Mouse (Mus musculus): ENCODE data around the gene Cttn.

Gene Cttn

GRCm38 (mm10) chr7:144470545-144471059 is at the start of gene Cttn:
Gene Cttn, minus strand, starts transcription at chr7:144471009.
- in situ Hi-C loops (cut with MboI) = no loop called here

- in situ Hi-C loops (cut with MboI) = no loop called here
These were observed 49.0 kb upstream of the Cttn start for GRCm38 (mm10) chr7:144519852-144520251.

GRCm38 (mm10) chr7:144516711-144517110 is 45.9 kb upstream of the Cttn start:
- in situ Hi-C loops (cut with MboI) = no loop called here

GRCm38 (mm10) chr7:144509090-144509489 is 38.3 kb upstream of the Cttn start:
- in situ Hi-C loops (cut with MboI) = no loop called here

- in situ Hi-C loops (cut with MboI) = no loop called here
These were observed 36.0 kb upstream of the Cttn start for GRCm38 (mm10) chr7:144506807-144507206.

GRCm38 (mm10) chr7:144503959-144504358 is 33.1 kb upstream of the Cttn start:
- in situ Hi-C loops (cut with MboI) = no loop called here

- in situ Hi-C loops (cut with MboI) = no loop called here
These were observed 22.1 kb upstream of the Cttn start for GRCm38 (mm10) chr7:144492931-144493330.

- in situ Hi-C loops (cut with MboI) = no loop called here
These were observed 19.5 kb upstream of the Cttn start for GRCm38 (mm10) chr7:144490201-144490873.

GRCm38 (mm10) chr7:144489067-144489774 is 18.4 kb upstream of the Cttn start:
- in situ Hi-C loops (cut with MboI) = no loop called here

GRCm38 (mm10) chr7:144480314-144480713 is 9.5 kb upstream of the Cttn start:
- in situ Hi-C loops (cut with MboI) = no loop called here

GRCm38 (mm10) chr7:144479569-144479968 is 8.8 kb upstream of the Cttn start:
- in situ Hi-C loops (cut with MboI) = no loop called here

GRCm38 (mm10) chr7:144475741-144476140 is 4.9 kb upstream of the Cttn start:
- in situ Hi-C loops (cut with MboI) = no loop called here

GRCm38 (mm10) chr7:144473486-144473885 is 2.7 kb upstream of the Cttn start:
- in situ Hi-C loops (cut with MboI) = no loop called here

- in situ Hi-C loops (cut with MboI) = no loop called here
These were observed 294 bp upstream of the Cttn start for GRCm38 (mm10) chr7:144471103-144471502.

- in situ Hi-C loops (cut with MboI) = no loop called here
These were observed 783 bp downstream of the Cttn start for GRCm38 (mm10) chr7:144469908-144470544.

GRCm38 (mm10) chr7:144469181-144469641 is 1.6 kb downstream of the Cttn start:
- in situ Hi-C loops (cut with MboI) = no loop called here

- in situ Hi-C loops (cut with MboI) = no loop called here
These were observed 2.1 kb downstream of the Cttn start for GRCm38 (mm10) chr7:144468741-144469140.

GRCm38 (mm10) chr7:144462577-144462976 is 8.2 kb downstream of the Cttn start:
- in situ Hi-C loops (cut with MboI) = no loop called here

- in situ Hi-C loops (cut with MboI) = no loop called here
These were observed 9.4 kb downstream of the Cttn start for GRCm38 (mm10) chr7:144461246-144461902.

GRCm38 (mm10) chr7:144458881-144459280 is 11.9 kb downstream of the Cttn start:
- in situ Hi-C loops (cut with MboI) = no loop called here

- in situ Hi-C loops (cut with MboI) = no loop called here
These were observed 20.1 kb downstream of the Cttn start for GRCm38 (mm10) chr7:144450661-144451060.
